Comparison of ENCODE assay signal across 38 mouse cellular contexts in the genomic region with DNA sequence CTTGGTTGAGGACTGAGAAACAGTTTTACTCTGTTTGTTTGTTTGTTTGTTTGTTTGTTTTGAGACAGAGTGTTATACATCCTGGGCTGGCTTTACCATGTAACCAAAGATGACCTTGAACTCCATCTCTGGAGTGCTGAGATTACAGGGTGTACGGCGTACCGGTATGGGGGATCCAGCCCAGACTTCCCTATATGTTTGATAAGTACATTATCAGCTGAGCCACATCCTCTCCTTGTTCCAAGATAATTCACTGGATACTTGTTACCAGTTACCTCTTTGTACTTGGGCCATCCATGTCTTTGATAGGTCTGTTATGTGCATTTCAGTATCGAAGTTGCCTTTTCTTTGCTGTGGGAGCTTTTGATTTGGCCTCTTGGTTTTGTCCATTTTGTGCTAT. TPM values are rescaled to one million over a fixed set of nuclear protein-coding genes. Genes with fewer than 3 reads are reported as not detected.
"Had no signal": no experiment of that assay in that cellular context is flagged by ENCODE, and none has a peak within 500 bp of the region (broad histone marks: within the 10 kb centered on the region; RNA-seq: fewer than 3 reads in every experiment).

No protein-coding gene starts in this region.

- ATAC-seq: liver, embryonic 12.5 days; lung, postnatal 0 days; midbrain, embryonic 13.5 days; midbrain, embryonic 15.5 days; midbrain, embryonic 16.5 days had no signal

- H3K9ac ChIP-seq: limb, embryonic 12.5 days; limb, embryonic 13.5 days; limb, embryonic 15.5 days; liver, embryonic 12.5 days; liver, embryonic 13.5 days; liver, embryonic 14.5 days; liver, embryonic 15.5 days; liver, postnatal 0 days; lung, embryonic 14.5 days; lung, embryonic 15.5 days; midbrain, embryonic 12.5 days; midbrain, embryonic 13.5 days; midbrain, embryonic 15.5 days; neural tube, embryonic 12.5 days had no signal

- H3K4me3 ChIP-seq: limb, embryonic 10.5 days; limb, embryonic 12.5 days; limb, embryonic 13.5 days; limb, embryonic 15.5 days; liver, embryonic 12.5 days; liver, embryonic 13.5 days; liver, embryonic 15.5 days; lung, embryonic 15.5 days; megakaryocyte, embryonic 14.5 days; midbrain, embryonic 10.5 days; midbrain, embryonic 12.5 days; midbrain, embryonic 13.5 days; midbrain, embryonic 15.5 days; myocyte; neural tube, embryonic 12.5 days had no signal

- H3K27me3 ChIP-seq: limb, embryonic 12.5 days; limb, embryonic 13.5 days; limb, embryonic 15.5 days; liver, embryonic 12.5 days; liver, embryonic 13.5 days; liver, embryonic 15.5 days; lung, embryonic 15.5 days; megakaryocyte, embryonic 14.5 days; midbrain, embryonic 12.5 days; midbrain, embryonic 13.5 days; midbrain, embryonic 15.5 days; neural tube, embryonic 12.5 days had no signal

- DNase-seq: left cerebral cortex, postnatal 4 days; liver; liver, embryonic 13.5 days; liver, postnatal 0 days; lung, adult 18-20 months; lung, adult 2 months; lung, embryonic 14.5 days; lung, postnatal 10 days; lung, postnatal 14 days; lung, postnatal 36 days; lung, postnatal 4 days; midbrain, embryonic 14.5 days had no signal

- H3K36me3 ChIP-seq: lung, embryonic 15.5 days had no signal

- H3K4me2 ChIP-seq: limb, embryonic 12.5 days; limb, embryonic 13.5 days; limb, embryonic 15.5 days; liver, embryonic 11.5 days; liver, embryonic 12.5 days; liver, embryonic 13.5 days; liver, embryonic 15.5 days; lung, embryonic 14.5 days; lung, embryonic 15.5 days; midbrain, embryonic 11.5 days; midbrain, embryonic 12.5 days; midbrain, embryonic 13.5 days; midbrain, embryonic 15.5 days; neural tube, embryonic 12.5 days had no signal

- H3K27ac ChIP-seq: limb, embryonic 10.5 days; limb, embryonic 12.5 days; limb, embryonic 13.5 days; limb, embryonic 15.5 days; liver, embryonic 12.5 days; liver, embryonic 13.5 days; liver, embryonic 14.5 days; liver, embryonic 15.5 days; lung, embryonic 15.5 days; macrophage; midbrain, embryonic 10.5 days; midbrain, embryonic 12.5 days; midbrain, embryonic 13.5 days; midbrain, embryonic 15.5 days; neural tube, embryonic 12.5 days had no signal

- H3K9me3 ChIP-seq: limb, embryonic 10.5 days; limb, embryonic 12.5 days; limb, embryonic 13.5 days; limb, embryonic 15.5 days; liver, embryonic 12.5 days; liver, embryonic 13.5 days; liver, embryonic 15.5 days; lung, embryonic 15.5 days; megakaryocyte, embryonic 14.5 days; midbrain, embryonic 10.5 days; midbrain, embryonic 12.5 days; midbrain, embryonic 13.5 days; midbrain, embryonic 15.5 days; neural tube, embryonic 12.5 days had no signal

- H3K4me1 ChIP-seq: limb, embryonic 10.5 days; limb, embryonic 12.5 days; limb, embryonic 13.5 days; limb, embryonic 15.5 days; lung, embryonic 15.5 days; midbrain, embryonic 10.5 days; midbrain, embryonic 12.5 days; midbrain, embryonic 13.5 days; midbrain, embryonic 15.5 days; neural tube, embryonic 12.5 days had no signal

RNA-seq across cellular contexts. Expression of gene Hrh3, which starts 28.9 kb away (rescaled TPM):
- total RNA-seq: liver, adult 2 months; megakaryocyte progenitor cell, adult 5-6 weeks; megakaryocyte-erythroid progenitor cell, adult 5-6 weeks; monocyte, adult 5-6 weeks had no signal
- polyA plus RNA-seq: limb, embryonic 10.5 days; limb, embryonic 13.5 days; limb, embryonic 15.5 days; liver, adult 2 months; liver, embryonic 11.5 days; liver, embryonic 12.5 days; liver, embryonic 13.5 days; liver, embryonic 14.5 days; liver, embryonic 15.5 days; liver, embryonic 16.5 days; liver, postnatal 0 days; lung, embryonic 14.5 days; lung, embryonic 15.5 days; lung, embryonic 16.5 days; macrophage had no signal
